Mouse (Mus musculus): ENCODE data around the gene Nlrp2. TPM values are rescaled to one million over a fixed set of nuclear protein-coding genes. Genes with fewer than 3 reads are reported as not detected.

Nlrp2 gene
- not detected in 2 replicates for polyA plus RNA-seq (2016; fragmentation: Nextera tagmentation; extraction: Ambion mirVana)

DNA sequence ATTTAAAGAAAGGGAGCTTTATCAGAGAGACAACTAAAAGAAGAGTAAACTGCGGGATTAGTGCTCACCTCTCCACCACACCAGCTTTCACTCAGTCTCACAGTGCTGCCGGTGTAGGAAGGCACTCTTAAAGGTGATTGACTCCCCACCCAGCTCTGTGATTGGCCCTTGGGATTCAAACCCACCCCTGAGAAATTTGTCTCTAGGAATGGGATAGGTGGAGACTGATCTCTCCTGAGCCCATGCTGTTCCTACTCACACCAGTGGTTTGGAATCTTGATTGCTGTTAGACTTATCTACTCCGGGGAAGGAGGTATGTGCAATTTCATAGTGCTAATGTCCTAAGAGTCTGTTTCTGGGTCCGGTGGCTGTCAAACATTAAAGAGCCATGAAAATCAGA, at the start of gene Nlrp2:
Nlrp2 (minus strand) TSS at position 101 of the 400 bp plus-strand sequence.
- no peak for ATAC-seq (ENCODE audit: insufficient number of reproducible peaks, insufficient read depth, low FRiP score, low TSS enrichment)
- H3K9me3 ChIP-seq = peaks cover 35% of the 10 kb centered on the region
- WGBS = 79% methylated on average over 4 of the region's 4 CpGs

DNA sequence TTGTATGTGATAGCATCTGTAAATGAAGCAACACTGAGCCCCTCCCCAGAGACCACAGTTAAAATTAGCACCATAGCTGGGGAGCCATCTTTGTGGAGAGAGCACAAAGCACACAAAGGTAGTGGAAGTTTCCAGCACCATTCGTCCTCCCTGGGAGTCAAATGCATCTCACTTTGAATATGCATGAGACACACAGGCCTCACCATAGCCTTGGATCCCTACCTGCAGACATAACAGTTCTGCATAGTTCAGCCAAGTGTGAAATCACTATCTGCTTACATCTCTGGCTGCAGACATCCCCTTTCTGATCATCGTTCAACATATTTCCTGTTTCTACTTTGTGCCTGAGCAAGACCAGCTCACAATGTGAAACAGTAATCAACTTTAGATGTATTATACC, 15.9 kb upstream of the Nlrp2 start:
- peaks cover 28% of the 10 kb centered on the region for H3K9me3 ChIP-seq

More for the DNA sequence above, at the start of gene Nlrp2:
- H3K4me3 ChIP-seq = no peak within 1 kb of the TSS
- no peak within 1 kb of the TSS for H3K9ac ChIP-seq
- no peak within 1 kb of the TSS for H3K4me2 ChIP-seq (replicated peaks)
- no peaks in the 10 kb centered on the region for H3K36me3 ChIP-seq
- H3K27ac ChIP-seq = no peak within 1 kb of the TSS
- no peaks in the 10 kb centered on the region for H3K4me1 ChIP-seq
- H3K27me3 ChIP-seq = no peaks in the 10 kb centered on the region

GRCm38 (mm10) chr7:5363599-5363998, 12.8 kb upstream of the Nlrp2 start:
- 95% methylated on average over 5 of the region's 5 CpGs for WGBS
- H3K27me3 ChIP-seq = no peaks in the 10 kb centered on the region
- no peak overlapping the region for H3K9ac ChIP-seq
- ATAC-seq (ENCODE audit: insufficient number of reproducible peaks, insufficient read depth, low FRiP score, low TSS enrichment) = no peak
- H3K4me2 ChIP-seq (replicated peaks) = no peak overlapping the region
- no peaks in the 10 kb centered on the region for H3K36me3 ChIP-seq
- peaks cover 31% of the 10 kb centered on the region for H3K9me3 ChIP-seq
- no peak overlapping the region for H3K27ac ChIP-seq
- no peak overlapping the region for H3K4me3 ChIP-seq
- no peaks in the 10 kb centered on the region for H3K4me1 ChIP-seq

More for the DNA sequence above, 15.9 kb upstream of the Nlrp2 start:
- no peak overlapping the region for H3K4me2 ChIP-seq (replicated peaks)
- H3K4me3 ChIP-seq = no peak overlapping the region
- no peaks in the 10 kb centered on the region for H3K4me1 ChIP-seq
- no peaks in the 10 kb centered on the region for H3K27me3 ChIP-seq
- H3K9ac ChIP-seq = no peak overlapping the region
- WGBS = 76% methylated on average over 2 of the region's 2 CpGs
- no peak overlapping the region for H3K27ac ChIP-seq
- ATAC-seq (ENCODE audit: insufficient number of reproducible peaks, insufficient read depth, low FRiP score, low TSS enrichment) = no peak
- no peaks in the 10 kb centered on the region for H3K36me3 ChIP-seq

DNA sequence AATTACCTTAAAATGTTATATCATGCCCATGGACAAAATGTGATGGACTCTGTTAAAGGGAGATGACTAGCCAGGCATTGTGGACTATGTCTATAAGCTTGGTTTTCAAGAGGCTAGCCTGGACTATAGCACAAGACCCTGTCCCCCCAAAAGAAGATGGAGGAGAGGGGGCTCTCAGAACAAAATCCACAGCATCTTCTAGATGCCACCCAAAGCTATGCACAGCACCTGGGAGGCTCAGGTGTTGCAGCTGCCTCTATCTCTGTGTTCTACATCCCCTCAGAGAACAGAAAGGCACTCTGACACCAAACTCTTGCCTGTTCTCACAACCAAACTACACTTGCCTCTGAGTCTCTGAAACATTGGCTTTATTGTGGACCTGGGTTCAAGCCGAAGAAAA, 598 bp downstream of the Nlrp2 start, which contains the start of gene Gm5065:
Gm5065 (plus strand) TSS at position 301 of the 400 bp plus-strand sequence.
- WGBS = 92% methylated on average over 1 of the region's 1 CpGs
- Histone ChIP-seq H3K9me3 (peaks cover 32% of the 10 kb centered on the region), H3K4me2 (replicated peaks) (no peak within 1 kb of the TSS), H3K9ac (no peak within 1 kb of the TSS), H3K27ac (no peak within 1 kb of the TSS), H3K4me1 (no peaks in the 10 kb centered on the region), H3K4me3 (no peak within 1 kb of the TSS), H3K36me3 (no peaks in the 10 kb centered on the region), H3K27me3 (no peaks in the 10 kb centered on the region)
- no peak for ATAC-seq (ENCODE audit: insufficient number of reproducible peaks, insufficient read depth, low FRiP score, low TSS enrichment)

DNA sequence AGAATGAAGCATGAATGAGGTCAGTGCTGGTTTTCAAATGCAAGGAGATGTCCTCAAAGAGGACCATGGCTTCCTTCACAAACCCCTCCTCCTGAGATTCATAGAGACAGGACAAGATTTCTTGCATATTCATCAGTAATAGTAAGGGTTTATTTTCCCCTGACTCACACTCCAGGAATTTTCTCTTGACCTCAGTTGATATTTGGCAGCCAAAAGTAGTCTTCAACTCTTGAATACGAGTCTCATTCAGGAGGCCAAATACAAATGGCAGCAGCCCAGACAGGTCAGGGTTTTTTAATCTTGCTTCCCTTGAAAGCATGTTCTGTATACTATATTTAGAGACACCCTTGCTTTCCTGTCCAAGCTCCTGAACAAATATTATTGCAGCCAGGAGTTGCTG, 23.3 kb downstream of the Nlrp2 start:
- Histone ChIP-seq H3K9me3 (peaks cover 20% of the 10 kb centered on the region; the same call in 1 of the 2 replicates), H3K36me3 (no peaks in the 10 kb centered on the region), H3K27me3 (no peaks in the 10 kb centered on the region), H3K4me3 (no peak overlapping the region), H3K27ac (no peak overlapping the region), H3K9ac (no peak overlapping the region), H3K4me1 (no peaks in the 10 kb centered on the region), H3K4me2 (replicated peaks) (no peak overlapping the region)
- 83% methylated on average over 1 of the region's 1 CpGs for WGBS
- ATAC-seq (ENCODE audit: insufficient number of reproducible peaks, insufficient read depth, low FRiP score, low TSS enrichment) = no peak

- no peak overlapping the region for H3K4me3 ChIP-seq
- WGBS = 44% methylated on average over 1 of the region's 1 CpGs
- H3K4me1 ChIP-seq = no peaks in the 10 kb centered on the region
- H3K27ac ChIP-seq = no peak overlapping the region
- ATAC-seq (ENCODE audit: insufficient number of reproducible peaks, insufficient read depth, low FRiP score, low TSS enrichment) = no peak
- no peaks in the 10 kb centered on the region for H3K36me3 ChIP-seq
- no peaks in the 10 kb centered on the region for H3K27me3 ChIP-seq
- H3K9ac ChIP-seq = no peak overlapping the region
- H3K9me3 ChIP-seq = peaks cover 8% of the 10 kb centered on the region; the same call in 1 of the 2 replicates
- H3K4me2 ChIP-seq (replicated peaks) = no peak overlapping the region
These were observed 62.6 kb downstream of the Nlrp2 start for GRCm38 (mm10) chr7:5288281-5288680.

GRCm38 (mm10) chr7:5263051-5263450, 87.8 kb downstream of the Nlrp2 start:
- Histone ChIP-seq H3K36me3 (no peaks in the 10 kb centered on the region), H3K27ac (no peak overlapping the region), H3K4me2 (replicated peaks) (no peak overlapping the region), H3K4me1 (no peaks in the 10 kb centered on the region), H3K27me3 (no peaks in the 10 kb centered on the region), H3K9me3 (peaks cover 11% of the 10 kb centered on the region; the same call in 1 of the 2 replicates), H3K9ac (no peak overlapping the region), H3K4me3 (no peak overlapping the region)
- 86% methylated on average over 3 of the region's 3 CpGs for WGBS
- no peak for ATAC-seq (ENCODE audit: insufficient number of reproducible peaks, insufficient read depth, low FRiP score, low TSS enrichment)

Other genes with a start within 250 kb of the Nlrp2 start
- not detected in 2 replicates for gene Rfpl4, start 234.1 kb downstream of the Nlrp2 start, polyA plus RNA-seq (2016; fragmentation: Nextera tagmentation; extraction: Ambion mirVana)
- 0.22 and 0.27 TPM in 2 replicates for gene Rasl2-9, start 225.1 kb downstream of the Nlrp2 start, polyA plus RNA-seq (2016; fragmentation: Nextera tagmentation; extraction: Ambion mirVana)
- gene Vmn1r55, start 201.4 kb downstream of the Nlrp2 start, polyA plus RNA-seq (2016; fragmentation: Nextera tagmentation; extraction: Ambion mirVana) = not detected in 2 replicates
- gene Vmn1r56, start 154.3 kb downstream of the Nlrp2 start, polyA plus RNA-seq (2016; fragmentation: Nextera tagmentation; extraction: Ambion mirVana) = not detected in 2 replicates
- gene Vmn1r57, start 132.5 kb downstream of the Nlrp2 start, polyA plus RNA-seq (2016; fragmentation: Nextera tagmentation; extraction: Ambion mirVana) = not detected in 2 replicates
- not detected in 2 replicates for gene Gm5065, start 498 bp downstream of the Nlrp2 start, polyA plus RNA-seq (2016; fragmentation: Nextera tagmentation; extraction: Ambion mirVana)
- not detected in 2 replicates for gene Vmn1r58, start 62.4 kb upstream of the Nlrp2 start, polyA plus RNA-seq (2016; fragmentation: Nextera tagmentation; extraction: Ambion mirVana)
- not detected in 2 replicates for gene Vmn1r59, start 105.7 kb upstream of the Nlrp2 start, polyA plus RNA-seq (2016; fragmentation: Nextera tagmentation; extraction: Ambion mirVana)
- gene Vmn2r28, start 142.9 kb upstream of the Nlrp2 start, polyA plus RNA-seq (2016; fragmentation: Nextera tagmentation; extraction: Ambion mirVana) = not detected in 2 replicates
- gene Vmn1r60, start 196.3 kb upstream of the Nlrp2 start, polyA plus RNA-seq (2016; fragmentation: Nextera tagmentation; extraction: Ambion mirVana) = not detected in 2 replicates

Data from embryonic facial prominence, embryonic 12.5 days (tissue).